Mouse (Mus musculus): ENCODE data around the gene Gm21149. TPM values are rescaled to one million over a fixed set of nuclear protein-coding genes. Genes with fewer than 3 reads are reported as not detected.
"Not testable (repeated sequence)": the region's sequence is repeated elsewhere in the genome, so short reads cannot be mapped to it uniquely, and the experiment has no call there.

Gm21149 gene
- not detected in 2 replicates for polyA plus RNA-seq (2015; fragmentation: Nextera tagmentation; extraction: Ambion mirVana)

DNA sequence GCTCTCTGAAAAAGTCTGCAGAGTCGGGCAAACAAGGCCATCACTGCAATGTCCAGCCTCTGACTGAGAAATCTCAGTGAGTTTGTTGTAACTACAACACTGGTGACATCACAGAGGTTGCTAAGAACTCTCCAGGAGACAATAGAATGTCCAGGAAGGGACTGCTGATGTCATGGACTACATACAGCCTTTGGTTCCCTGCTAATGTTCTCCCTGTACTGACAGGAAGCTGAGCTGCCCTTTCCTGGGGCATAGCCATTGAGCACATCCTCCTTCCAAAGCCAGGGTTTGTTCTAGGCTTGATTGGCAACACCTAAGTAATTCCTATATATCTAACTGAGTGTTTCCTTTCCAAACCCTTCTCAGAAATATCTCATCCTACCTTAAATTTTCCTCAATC lies at the start of gene Gm21149:
Gene Gm21149 (minus strand): TSS at position 101 of the 400 bp plus-strand sequence.
- WGBS: 53% methylated on average over 1 of the region's 1 CpGs
- H3K4me1 ChIP-seq; H3K27ac ChIP-seq; ATAC-seq (ENCODE audit: insufficient read depth, low FRiP score, low read depth); H3K9me3 ChIP-seq; H3K27me3 ChIP-seq (replicated peaks); H3K9ac ChIP-seq; H3K4me2 ChIP-seq; H3K36me3 ChIP-seq; H3K4me3 ChIP-seq (replicated peaks): not testable (repeated sequence)

DNA sequence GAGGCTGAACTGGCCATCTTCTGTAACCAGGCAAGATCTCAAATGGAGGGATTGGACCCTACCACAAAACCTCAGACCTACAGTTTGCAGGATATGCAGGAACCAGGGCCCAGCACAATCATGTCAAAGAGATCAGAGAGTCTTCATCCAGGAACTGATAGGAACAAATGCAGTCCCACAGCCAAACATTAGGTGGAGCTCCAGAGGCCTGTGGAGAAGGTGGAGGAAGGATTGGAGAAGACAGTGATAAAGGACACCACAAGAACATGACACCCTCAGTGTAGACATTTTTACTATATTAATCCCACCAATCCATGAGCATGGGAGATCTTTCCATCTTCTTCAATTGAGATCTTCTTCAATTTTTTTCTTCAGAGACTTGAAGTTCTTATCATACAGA lies 46.1 kb upstream of the Gm21149 start:
- H3K4me1 ChIP-seq; H3K27me3 ChIP-seq (replicated peaks); H3K9me3 ChIP-seq; H3K4me3 ChIP-seq (replicated peaks); ATAC-seq (ENCODE audit: insufficient read depth, low FRiP score, low read depth); H3K36me3 ChIP-seq; H3K27ac ChIP-seq; H3K9ac ChIP-seq; H3K4me2 ChIP-seq: not testable (repeated sequence)

GRCm38 (mm10) chr5:15522028-15522427 lies 45.7 kb upstream of the Gm21149 start:
- H3K4me3 ChIP-seq (replicated peaks); ATAC-seq (ENCODE audit: insufficient read depth, low FRiP score, low read depth); H3K36me3 ChIP-seq; H3K4me1 ChIP-seq; H3K27me3 ChIP-seq (replicated peaks); H3K4me2 ChIP-seq; H3K9me3 ChIP-seq; H3K9ac ChIP-seq; H3K27ac ChIP-seq: not testable (repeated sequence)
- WGBS: 30% methylated on average over 2 of the region's 2 CpGs

- H3K4me1 ChIP-seq; H3K9ac ChIP-seq; H3K4me3 ChIP-seq (replicated peaks); H3K36me3 ChIP-seq; H3K27ac ChIP-seq; ATAC-seq (ENCODE audit: insufficient read depth, low FRiP score, low read depth); H3K27me3 ChIP-seq (replicated peaks); H3K4me2 ChIP-seq; H3K9me3 ChIP-seq: not testable (repeated sequence)
- 12% methylated on average over 5 of the region's 5 CpGs for WGBS
These were observed 44.1 kb upstream of the Gm21149 start for GRCm38 (mm10) chr5:15520418-15520817.

DNA sequence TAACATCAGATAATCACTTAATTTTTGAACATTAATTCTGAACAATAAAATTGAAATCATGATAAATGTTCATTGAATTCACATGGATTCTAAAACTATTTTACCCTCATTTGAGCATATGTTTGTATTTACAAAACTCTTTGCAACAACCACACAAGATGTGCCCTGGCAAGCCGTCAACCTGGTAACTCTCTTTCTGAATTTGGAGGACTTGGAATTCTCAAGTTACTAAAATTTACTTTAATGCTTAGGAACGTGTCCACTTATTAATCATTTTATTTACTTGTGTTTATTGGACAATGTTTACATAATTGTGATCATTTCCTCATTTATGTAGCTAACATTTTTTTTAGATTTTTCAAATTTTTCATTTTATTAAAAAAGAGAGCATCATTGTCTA lies 40.8 kb upstream of the Gm21149 start:
- not testable (repeated sequence) for H3K9ac ChIP-seq; ATAC-seq (ENCODE audit: insufficient read depth, low FRiP score, low read depth); H3K27ac ChIP-seq; H3K4me1 ChIP-seq; H3K4me2 ChIP-seq; H3K27me3 ChIP-seq (replicated peaks); H3K36me3 ChIP-seq; H3K4me3 ChIP-seq (replicated peaks); H3K9me3 ChIP-seq
- 64% methylated on average over 2 of the region's 2 CpGs for WGBS

DNA sequence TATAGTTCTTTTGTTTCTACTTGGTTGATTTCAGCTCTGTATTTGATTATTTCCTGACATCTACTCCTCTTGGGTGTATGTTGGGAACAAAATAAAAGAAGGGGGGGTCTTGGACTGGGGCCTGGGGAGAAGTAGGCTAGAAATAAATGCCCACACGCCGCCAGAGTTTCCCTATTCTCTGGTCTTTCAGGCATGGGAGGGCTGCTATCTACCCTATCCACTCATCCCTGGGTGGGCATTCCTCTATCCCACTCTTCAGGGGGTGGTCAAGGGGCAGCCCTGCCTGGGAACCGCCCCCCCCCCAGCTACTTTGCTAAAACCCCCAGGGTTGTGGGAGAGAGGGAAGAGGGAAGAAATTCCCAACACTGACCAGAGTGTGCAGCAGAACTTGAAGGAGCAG lies 35.9 kb upstream of the Gm21149 start:
- not testable (repeated sequence) for H3K9me3 ChIP-seq; H3K36me3 ChIP-seq; H3K9ac ChIP-seq; ATAC-seq (ENCODE audit: insufficient read depth, low FRiP score, low read depth); H3K27me3 ChIP-seq (replicated peaks); H3K27ac ChIP-seq; H3K4me1 ChIP-seq; H3K4me2 ChIP-seq; H3K4me3 ChIP-seq (replicated peaks)
- 65% methylated on average over 3 of the region's 3 CpGs for WGBS

- ATAC-seq (ENCODE audit: insufficient read depth, low FRiP score, low read depth); H3K9ac ChIP-seq; H3K9me3 ChIP-seq; H3K4me1 ChIP-seq; H3K27me3 ChIP-seq (replicated peaks); H3K27ac ChIP-seq; H3K4me3 ChIP-seq (replicated peaks); H3K36me3 ChIP-seq; H3K4me2 ChIP-seq: not testable (repeated sequence)
- 75% methylated on average over 1 of the region's 1 CpGs for WGBS
These were observed 33.6 kb upstream of the Gm21149 start for GRCm38 (mm10) chr5:15509911-15510310.

DNA sequence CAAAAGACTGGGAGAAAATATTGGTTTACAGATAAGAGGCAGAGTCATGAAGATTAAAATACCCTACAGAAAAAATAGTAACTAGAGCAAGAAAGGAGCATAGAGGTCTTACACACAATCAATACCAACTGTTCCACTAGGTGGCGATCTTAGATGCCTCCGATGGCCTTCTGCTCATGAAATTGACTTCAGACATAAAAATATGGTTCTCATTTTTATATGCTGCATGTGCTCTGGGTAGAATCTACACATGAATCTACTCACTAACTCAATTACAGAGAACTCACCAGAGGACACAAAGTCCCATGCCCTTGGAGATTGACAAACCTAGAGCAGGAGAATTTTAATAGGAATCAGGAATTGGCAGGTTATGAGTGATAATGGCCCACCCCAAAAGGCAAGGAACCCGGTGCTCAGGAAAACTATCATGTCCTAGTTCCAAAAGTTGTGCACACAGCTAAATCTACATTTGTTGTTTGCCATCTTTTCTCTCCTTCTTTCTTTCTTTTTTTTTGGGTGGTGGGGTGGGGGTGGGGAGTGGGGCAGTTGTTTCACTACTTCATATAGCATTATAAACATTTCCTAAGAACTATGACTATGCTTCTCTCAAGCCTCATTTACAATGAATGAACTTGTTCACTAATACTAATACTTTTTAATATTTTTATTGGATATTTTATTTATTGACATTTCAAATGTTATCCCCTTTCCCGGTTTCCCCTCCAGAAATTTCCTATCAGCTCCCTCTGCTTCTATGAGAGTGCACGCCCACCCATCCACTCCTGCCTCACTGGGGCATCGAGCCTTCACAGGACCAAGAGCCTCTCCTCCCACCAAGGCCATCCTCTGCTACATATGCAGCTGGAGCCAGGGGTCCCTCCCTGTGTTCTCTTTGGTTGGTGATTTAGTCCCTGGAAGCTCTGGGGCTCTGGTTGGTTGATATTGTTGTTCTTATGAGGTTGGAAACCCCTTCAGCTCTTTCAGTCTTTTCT lies 32.4 kb upstream of the Gm21149 start:
- not testable (repeated sequence) for ATAC-seq (ENCODE audit: insufficient read depth, low FRiP score, low read depth); H3K4me2 ChIP-seq; H3K27me3 ChIP-seq (replicated peaks); H3K27ac ChIP-seq; H3K9ac ChIP-seq; H3K9me3 ChIP-seq; H3K36me3 ChIP-seq; H3K4me3 ChIP-seq (replicated peaks); H3K4me1 ChIP-seq
- WGBS: 66% methylated on average over 6 of the region's 6 CpGs

GRCm38 (mm10) chr5:15507757-15508459 lies 31.6 kb upstream of the Gm21149 start:
- not testable (repeated sequence) for H3K36me3 ChIP-seq; H3K9ac ChIP-seq; H3K9me3 ChIP-seq; H3K4me2 ChIP-seq; H3K4me1 ChIP-seq; H3K27ac ChIP-seq; H3K27me3 ChIP-seq (replicated peaks); H3K4me3 ChIP-seq (replicated peaks)
- ATAC-seq (ENCODE audit: insufficient read depth, low FRiP score, low read depth): peak; percentile 68; the same call in 1 of the 2 replicates
- 61% methylated on average over 6 of the region's 6 CpGs for WGBS

GRCm38 (mm10) chr5:15507309-15507619 lies 30.9 kb upstream of the Gm21149 start:
- 75% methylated on average over 3 of the region's 3 CpGs for WGBS
- H3K4me3 ChIP-seq (replicated peaks): no peak overlapping the region
- H3K9me3 ChIP-seq: 0 out of 2 replicates have a peak, but pooled peaks cover 5% of the 10 kb centered on the region
- ATAC-seq (ENCODE audit: insufficient read depth, low FRiP score, low read depth): 0 out of 2 replicates have a peak, but pooled peaks have one; percentile 14
- no peak overlapping the region for H3K27ac ChIP-seq
- no peaks in the 10 kb centered on the region for H3K36me3 ChIP-seq
- no peak overlapping the region for H3K9ac ChIP-seq
- no peaks in the 10 kb centered on the region for H3K27me3 ChIP-seq (replicated peaks)
- H3K4me2 ChIP-seq: no peak overlapping the region
- no peaks in the 10 kb centered on the region for H3K4me1 ChIP-seq

- H3K27ac ChIP-seq: no peak overlapping the region
- H3K27me3 ChIP-seq (replicated peaks): no peaks in the 10 kb centered on the region
- WGBS: 46% methylated on average over 16 of the region's 16 CpGs
- H3K4me1 ChIP-seq: no peaks in the 10 kb centered on the region
- no peak overlapping the region for H3K9ac ChIP-seq
- H3K9me3 ChIP-seq: 0 out of 2 replicates have a peak, but pooled peaks cover 4% of the 10 kb centered on the region
- H3K4me2 ChIP-seq: 0 out of 2 replicates have a peak overlapping the region, but pooled peaks have one; percentile 3
- ATAC-seq (ENCODE audit: insufficient read depth, low FRiP score, low read depth): peak; percentile 47; the same call in 1 of the 2 replicates
- H3K36me3 ChIP-seq: no peaks in the 10 kb centered on the region
- H3K4me3 ChIP-seq (replicated peaks): no peak overlapping the region; the same call in 1 of the 2 replicates
These were observed 30.4 kb upstream of the Gm21149 start for GRCm38 (mm10) chr5:15506575-15507308.
